Mouse (Mus musculus) midbrain, embryonic 14.5 days (tissue): ENCODE data around the gene Ubap1l. TPM values are rescaled to one million over a fixed set of nuclear protein-coding genes. Genes with fewer than 3 reads are reported as not detected.
"Not testable (repeated sequence)": the region's sequence is repeated elsewhere in the genome, so short reads cannot be mapped to it uniquely, and the experiment has no call there.

ENCODE experiments used
- ATAC-seq: fragments of 200-750 bp; cut with Nextera tagmentation; 2 replicates; pipeline ENCODE4 v1.8.0; 2017; ENCODE audit warnings: moderate number of reproducible peaks, moderate library complexity; ENCODE audit not compliant: low FRiP score, low TSS enrichment
- DNase-seq: peaks from one replicate; pipeline ENCODE4 v3.0.0-alpha.2; 2015
- H3K27ac ChIP-seq: fragments of 300-500 bp; sonication (generic); replicated peaks from 2 replicates; pipeline ENCODE4 v1.5.1; 2014; ENCODE audit warnings: mild to moderate bottlenecking, low read depth, low read length, moderate library complexity
- H3K27me3 ChIP-seq: fragments of 300-500 bp; sonication (generic); 2 replicates; pipeline ENCODE4 v1.6.1; 2014; ENCODE audit warnings: low read length, control low read depth, mixed read lengths; ENCODE audit not compliant: control insufficient read depth, insufficient read depth
- H3K36me3 ChIP-seq: fragments of 300-500 bp; sonication (generic); 2 replicates; pipeline ENCODE4 v1.6.1; 2014; ENCODE audit warnings: low read length, control low read depth; ENCODE audit not compliant: control insufficient read depth, insufficient read depth
- H3K4me1 ChIP-seq: fragments of 300-500 bp; sonication (generic); 2 replicates; pipeline ENCODE4 v1.6.1; 2014; ENCODE audit warnings: mild to moderate bottlenecking, antibody characterized with exemption, low read length, control low read depth; ENCODE audit not compliant: control insufficient read depth, insufficient read depth
- H3K4me2 ChIP-seq: fragments of 300-500 bp; sonication (generic); 2 replicates; pipeline ENCODE4 v1.6.1; 2014; ENCODE audit warnings: mild to moderate bottlenecking, low read length, moderate library complexity
- H3K4me3 ChIP-seq: fragments of 300-500 bp; sonication (generic); replicated peaks from 2 replicates; pipeline ENCODE4 v1.5.1; 2014; ENCODE audit warnings: low read depth, low read length
- H3K9ac ChIP-seq: fragments of 300-500 bp; sonication (generic); replicated peaks from 2 replicates; pipeline ENCODE4 v1.6.1; 2014; ENCODE audit warnings: mild to moderate bottlenecking, low read length, moderate library complexity
- H3K9me3 ChIP-seq: fragments of 300-500 bp; sonication (generic); 2 replicates; pipeline ENCODE4 v1.6.1; 2016; ENCODE audit warnings: low read length, control low read depth, mixed read lengths; ENCODE audit not compliant: control insufficient read depth
- WGBS: fragments of 180-500 bp; shearing (Covaris S2); extraction: QIAGEN DNeasy Blood & Tissue Kit; methylation state at CpG from one replicate; pipeline ENCODE4 v1.1.7; 2014; 5-methylcytosine and 5-hydroxymethylcytosine counted together
- polyA plus RNA-seq: library from polyadenylated mRNA; unstranded; fragments of >200 nt; fragmentation: Nextera tagmentation; extraction: Ambion mirVana; gene quantifications from 2 replicates; pipeline ENCODE4 v1.2.1, GENCODE M21; 2014

The Ubap1l gene
- polyA plus RNA-seq, 1 experiment from 2014 or later: 1.7 TPM

DNA sequence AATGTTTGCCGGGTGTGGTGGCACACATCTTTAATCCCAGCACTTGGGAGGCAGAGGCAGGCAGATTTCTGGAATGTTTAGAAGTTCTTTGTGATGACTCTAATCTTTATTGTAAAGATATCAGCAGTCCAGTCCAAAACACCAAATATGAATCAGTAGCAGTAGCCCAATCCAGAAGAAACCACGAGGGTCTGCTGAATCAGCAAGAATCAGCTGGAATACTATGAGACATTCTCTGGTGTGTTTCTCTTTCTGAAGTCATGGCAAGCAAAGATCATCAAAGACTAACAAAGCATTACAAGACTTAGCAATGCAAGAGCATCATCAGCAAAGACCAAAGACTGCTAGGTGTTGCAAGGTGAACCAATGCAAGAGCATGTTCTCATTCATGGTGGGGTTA, 20.4 kb upstream of the Ubap1l start:
- Histone ChIP-seq H3K9me3 (no peaks in the 10 kb centered on the region), H3K27ac (no peak overlapping the region), H3K4me3 (no peak overlapping the region), H3K4me2 (no peak overlapping the region), H3K27me3 (no peaks in the 10 kb centered on the region), H3K9ac (no peak overlapping the region), H3K36me3 (no peaks in the 10 kb centered on the region), H3K4me1 (no peaks in the 10 kb centered on the region)
- DNase-seq (no peak), ATAC-seq (no peak)
- WGBS: 88% methylated on average over 2 of the region's 2 CpGs

DNA sequence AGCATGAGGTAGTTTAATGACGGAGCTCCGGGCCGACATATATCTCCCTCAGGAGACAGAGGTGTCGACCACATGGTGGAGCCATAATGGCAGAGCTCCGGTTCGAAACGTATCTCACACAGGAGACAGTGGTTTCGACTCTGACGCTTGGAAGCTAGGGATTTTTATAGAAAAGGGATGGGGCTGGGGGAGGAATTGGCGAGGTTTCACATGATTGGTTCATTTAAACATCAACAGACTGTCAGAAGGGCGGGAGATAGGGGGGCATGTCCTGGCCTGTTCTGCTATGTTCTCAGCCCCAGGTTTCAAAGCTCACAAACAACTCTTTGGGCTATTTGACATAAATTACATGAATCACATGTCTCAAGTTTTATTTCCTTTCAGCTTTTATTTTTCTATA, 15.4 kb upstream of the Ubap1l start:
- H3K9me3 ChIP-seq, ATAC-seq, H3K27me3 ChIP-seq, H3K36me3 ChIP-seq: not testable (repeated sequence)
- peak overlapping the region; percentile 93 for H3K27ac ChIP-seq
- H3K4me3 ChIP-seq: peak overlapping the region; percentile 96
- H3K4me1 ChIP-seq: peaks cover 11% of the 10 kb centered on the region
- peak overlapping the region; percentile 93 for H3K9ac ChIP-seq
- H3K4me2 ChIP-seq: peak overlapping the region; percentile 95
- DNase-seq: peak; percentile 7
- WGBS: 66% methylated on average over 11 of the region's 11 CpGs

DNA sequence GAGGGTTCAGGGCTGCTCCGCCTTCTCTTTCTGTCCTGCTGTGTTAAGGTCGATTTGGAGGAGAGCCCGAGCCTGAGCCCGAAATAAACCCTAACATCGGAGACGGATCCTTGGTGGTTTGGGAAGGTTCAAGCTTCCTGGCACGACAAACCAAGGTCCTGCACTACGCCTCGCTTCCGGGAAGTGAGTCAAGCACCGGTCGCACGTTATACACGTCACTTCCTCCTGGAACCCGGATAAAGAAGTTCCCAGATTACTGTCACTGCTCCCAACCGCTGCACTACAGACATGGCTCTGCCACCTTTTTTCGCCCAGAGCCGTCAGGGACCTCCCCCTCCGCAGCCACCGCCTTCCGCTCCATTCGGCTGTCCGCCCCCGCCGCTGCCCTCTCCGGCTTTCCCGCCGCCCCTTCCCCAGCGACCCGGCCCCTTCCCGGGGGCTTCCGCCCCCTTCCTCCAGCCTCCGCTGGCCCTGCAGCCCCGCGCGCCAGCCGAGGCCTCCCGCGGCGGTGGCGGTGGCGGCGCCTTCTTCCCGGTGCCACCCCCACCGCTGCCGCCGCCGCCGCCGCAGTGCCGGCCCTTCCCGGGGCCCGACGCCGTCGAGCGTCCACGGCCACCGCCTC, 14.9 kb upstream of the Ubap1l start, which contains the start of gene Pdcd7:
TSS of gene Pdcd7 (plus strand) at position 251 of the 622 bp plus-strand sequence.
- peak within 1 kb of the TSS; percentile 93 for H3K27ac ChIP-seq
- under 1% methylated on average over 59 of the region's 59 CpGs for WGBS

DNA sequence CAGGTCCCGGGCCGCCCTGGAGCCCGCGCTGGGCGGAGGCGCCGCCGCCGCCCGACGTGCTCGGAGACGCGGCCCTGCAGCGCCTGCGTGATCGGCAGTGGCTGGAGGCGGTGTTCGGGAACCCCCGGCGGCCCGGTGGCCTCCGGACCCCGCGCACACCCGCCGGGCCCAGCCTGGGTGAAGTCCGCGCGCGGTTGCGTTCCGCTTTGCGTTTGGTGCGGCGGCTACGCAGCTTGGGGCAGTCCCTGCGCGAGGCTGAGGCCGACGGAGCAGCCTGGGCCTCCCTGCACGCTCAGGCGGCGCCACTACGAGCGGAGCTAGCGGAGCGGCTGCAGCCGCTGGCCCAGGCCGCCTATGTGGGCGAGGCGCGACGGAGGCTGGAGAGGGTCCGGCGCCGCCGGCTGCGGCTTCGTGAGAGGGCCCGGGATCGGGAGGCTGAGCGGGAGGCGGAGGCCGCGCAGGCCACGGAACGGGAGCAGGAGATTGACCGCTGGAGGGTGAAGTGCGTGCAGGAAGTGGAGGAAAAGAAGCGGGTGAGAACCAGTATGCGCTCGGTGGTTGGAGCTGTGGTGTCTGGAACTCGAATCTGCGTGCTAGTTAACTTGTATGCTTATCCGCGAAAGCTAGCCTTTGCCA, 14.2 kb upstream of the Ubap1l start:
- peak overlapping the region; percentile 93 for H3K9ac ChIP-seq
- under 1% methylated on average over 68 of the region's 77 CpGs for WGBS
- peak overlapping the region; percentile 93 for H3K27ac ChIP-seq
- H3K4me3 ChIP-seq: peak overlapping the region; percentile 96
- ATAC-seq: peak; percentile 27; the same call in 1 of the 2 replicates
- no peaks in the 10 kb centered on the region for H3K9me3 ChIP-seq
- peak; percentile 49 for DNase-seq
- no peaks in the 10 kb centered on the region for H3K36me3 ChIP-seq
- peak overlapping the region; percentile 95 for H3K4me2 ChIP-seq
- H3K27me3 ChIP-seq: no peaks in the 10 kb centered on the region
- peaks cover 11% of the 10 kb centered on the region for H3K4me1 ChIP-seq

More for the DNA sequence above, 14.9 kb upstream of the Ubap1l start, which contains the start of gene Pdcd7:
- Histone ChIP-seq H3K27me3 (no peaks in the 10 kb centered on the region), H3K9me3 (no peaks in the 10 kb centered on the region), H3K36me3 (no peaks in the 10 kb centered on the region), H3K4me2 (peak within 1 kb of the TSS; percentile 95), H3K9ac (peak within 1 kb of the TSS; percentile 93), H3K4me3 (peak within 1 kb of the TSS; percentile 96), H3K4me1 (peaks cover 11% of the 10 kb centered on the region)
- DNase-seq: peak; percentile 99
- ATAC-seq: peak; percentile 90

DNA sequence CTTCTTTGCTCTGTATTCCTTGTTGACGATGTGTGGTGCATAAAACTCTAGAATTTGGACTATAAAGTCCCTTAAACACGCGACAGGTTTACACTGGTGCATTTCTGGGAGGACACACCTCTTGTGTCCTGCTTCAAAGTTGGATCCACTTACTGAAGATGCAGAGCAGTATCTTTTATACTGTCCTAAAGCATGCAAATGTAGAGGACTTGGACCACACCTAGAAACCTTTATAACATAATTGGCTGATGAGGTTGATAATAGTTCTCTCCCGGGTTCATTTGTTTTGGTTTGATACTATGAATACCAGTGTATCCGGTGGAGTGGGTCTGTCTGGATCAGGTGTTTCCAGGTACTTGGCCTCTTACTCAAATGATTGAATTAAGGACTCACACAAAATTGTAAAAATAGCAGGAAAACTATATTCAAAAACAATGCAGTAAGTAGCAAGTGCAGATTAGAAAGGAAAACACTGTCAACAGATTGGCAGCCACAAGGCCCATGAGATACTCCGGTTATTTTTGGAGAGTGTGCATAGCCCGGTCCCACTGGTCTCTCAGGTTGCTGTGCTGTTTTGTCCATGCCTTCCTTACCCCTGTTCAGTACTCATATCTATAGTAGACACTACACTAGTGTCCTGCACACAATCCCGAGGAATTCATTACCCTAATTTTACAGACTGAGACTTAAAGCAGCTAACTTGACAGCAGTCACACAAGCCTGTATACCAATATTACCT, 13.6 kb upstream of the Ubap1l start:
- no peak for DNase-seq
- no peaks in the 10 kb centered on the region for H3K36me3 ChIP-seq
- peak overlapping the region; percentile 93 for H3K9ac ChIP-seq
- H3K27ac ChIP-seq: no peak overlapping the region
- 56% methylated on average over 8 of the region's 8 CpGs for WGBS
- peaks cover 11% of the 10 kb centered on the region for H3K4me1 ChIP-seq
- peak overlapping the region; percentile 96 for H3K4me3 ChIP-seq
- no peaks in the 10 kb centered on the region for H3K27me3 ChIP-seq
- no peak for ATAC-seq
- peak overlapping the region; percentile 95 for H3K4me2 ChIP-seq
- H3K9me3 ChIP-seq: no peaks in the 10 kb centered on the region

DNA sequence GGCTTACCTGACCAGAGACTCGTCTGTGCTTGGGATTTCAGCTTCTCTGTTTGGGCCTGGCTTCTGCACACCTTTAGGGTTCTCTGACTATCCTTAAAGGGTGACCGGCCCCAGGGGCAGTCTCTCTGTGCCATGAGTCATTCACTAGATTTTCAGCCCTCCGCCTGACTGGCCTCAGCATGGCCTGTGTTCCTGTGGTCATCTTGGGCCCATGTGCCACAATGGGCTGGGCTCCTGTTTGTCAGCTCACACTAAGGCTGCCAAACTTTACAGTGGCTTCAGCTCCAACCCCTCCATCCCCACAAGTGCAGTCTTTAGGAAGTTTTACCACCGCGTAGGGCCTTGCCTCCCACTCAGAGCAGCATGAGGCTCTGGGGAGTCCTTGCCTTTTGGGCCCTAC, 7.6 kb upstream of the Ubap1l start:
- DNase-seq (no peak), ATAC-seq (no peak)
- no peak overlapping the region for H3K4me3 ChIP-seq
- H3K4me2 ChIP-seq: no peak overlapping the region
- no peaks in the 10 kb centered on the region for H3K4me1 ChIP-seq
- 90% methylated on average over 5 of the region's 5 CpGs for WGBS
- no peaks in the 10 kb centered on the region for H3K27me3 ChIP-seq
- H3K9me3 ChIP-seq: no peaks in the 10 kb centered on the region
- peaks cover 38% of the 10 kb centered on the region for H3K36me3 ChIP-seq
- no peak overlapping the region for H3K27ac ChIP-seq
- H3K9ac ChIP-seq: no peak overlapping the region

DNA sequence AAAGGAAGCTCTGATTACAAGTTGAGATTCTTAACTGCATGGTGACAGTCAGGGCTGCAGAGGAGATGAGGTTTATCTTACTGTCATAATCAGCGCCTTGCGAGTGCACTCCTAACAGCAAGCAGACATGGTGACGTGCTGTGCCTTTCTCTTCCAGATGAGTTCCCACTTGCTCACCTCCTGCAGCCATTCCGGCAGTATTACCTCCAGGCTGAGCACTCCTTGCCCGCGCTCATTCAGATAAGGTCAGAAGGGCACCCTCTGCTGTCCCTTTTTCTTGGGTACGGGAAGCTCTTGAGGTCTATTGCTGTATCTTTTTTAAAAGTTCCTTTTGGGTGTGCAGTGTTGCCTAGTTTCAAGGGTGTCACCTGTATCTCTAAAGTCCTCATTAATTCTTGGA, 4.3 kb upstream of the Ubap1l start:
- Histone ChIP-seq H3K27me3 (no peaks in the 10 kb centered on the region), H3K27ac (no peak overlapping the region), H3K4me3 (no peak overlapping the region), H3K4me2 (no peak overlapping the region), H3K36me3 (peaks cover 68% of the 10 kb centered on the region), H3K9ac (no peak overlapping the region), H3K4me1 (no peaks in the 10 kb centered on the region), H3K9me3 (no peaks in the 10 kb centered on the region)
- ATAC-seq: no peak
- 86% methylated on average over 7 of the region's 7 CpGs for WGBS
- no peak for DNase-seq

DNA sequence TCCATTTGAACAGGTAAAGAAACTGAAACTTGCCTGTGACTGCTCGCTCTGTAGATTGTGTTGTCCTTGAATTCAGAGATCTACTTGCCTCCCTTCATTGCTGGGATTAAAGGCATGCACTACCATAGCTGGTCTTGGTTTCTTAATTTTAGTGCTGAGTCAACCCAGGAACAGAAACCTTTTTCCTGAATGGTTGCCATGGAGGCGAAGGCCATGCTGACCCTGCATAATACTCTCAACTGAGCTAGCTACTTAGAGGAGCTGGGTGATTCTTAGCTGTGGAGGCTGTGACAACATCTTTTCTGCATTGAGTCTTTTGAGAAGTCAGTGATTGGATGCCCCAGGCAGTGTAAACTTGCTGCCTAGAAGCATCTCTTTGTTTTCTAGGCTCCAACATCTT, 3.9 kb upstream of the Ubap1l start:
- Histone ChIP-seq H3K27me3 (no peaks in the 10 kb centered on the region), H3K9me3 (no peaks in the 10 kb centered on the region), H3K9ac (no peak overlapping the region), H3K4me2 (no peak overlapping the region), H3K27ac (no peak overlapping the region), H3K4me3 (no peak overlapping the region), H3K36me3 (peaks cover 71% of the 10 kb centered on the region), H3K4me1 (no peaks in the 10 kb centered on the region)
- ATAC-seq (no peak), DNase-seq (no peak)
- 91% methylated on average over 2 of the region's 2 CpGs for WGBS
